Mouse (Mus musculus) myocyte (in vitro differentiated cells): ENCODE data around the gene Gsdme.

Experiments used
- MAX ChIP-seq: IDR thresholded peaks from one replicate; pipeline ENCODE4 v1.6.1; 2011; ENCODE audit warnings: low read depth, mild to moderate bottlenecking, control low read depth
- MYOG ChIP-seq, 3 experiments: IDR thresholded peaks; one replicate each; pipeline ENCODE4 v1.6.1; 2011; ENCODE audit warnings: control low read depth in 2 of 3, low read depth in 2 of 3, mild to moderate bottlenecking in 2 of 3; ENCODE audit not compliant: insufficient read length in 2 of 3, control insufficient read depth in 1 of 3, insufficient read depth in 1 of 3
- TCF12 ChIP-seq: IDR thresholded peaks from one replicate; pipeline ENCODE4 v1.6.1; 2011; ENCODE audit warnings: mild to moderate bottlenecking, control low read depth; ENCODE audit not compliant: poor library complexity, insufficient read depth, severe bottlenecking
- USF1 ChIP-seq: IDR thresholded peaks from one replicate; pipeline ENCODE4 v1.6.1; 2011; ENCODE audit warnings: low read depth, mild to moderate bottlenecking, control low read depth, moderate library complexity

GRCm38 (mm10) chr6:50309019-50309418 is 45.4 kb upstream of the Gsdme start:
- no peak for TF ChIP-seq TCF12
- TF ChIP-seq MAX = no peak
- TF ChIP-seq USF1 = no peak
- no peak for TF ChIP-seq MYOG (IDR thresholded peaks at IDR 0.05; ENCODE audit: control insufficient read depth in 1 of 3, insufficient read depth in 1 of 3, insufficient read length in 2 of 3, low read depth in 2 of 3)
